ENCODE assay signal across 14 mouse cellular contexts in genomic region chr12:85123108-85123530, GRCm38 (mm10). TPM values are rescaled to one million over a fixed set of nuclear protein-coding genes. Genes with fewer than 3 reads are reported as not detected.
DNase-seq lines count a peak whose midpoint lies in the region; ATAC-seq and TF ChIP-seq lines count a peak whose summit lies in the region.
"Had no signal": no experiment of that assay in that cellular context is flagged by ENCODE, and none has a peak within 500 bp of the region (broad histone marks: within the 10 kb centered on the region; RNA-seq: fewer than 3 reads in every experiment).

No protein-coding gene starts in this region.

- peak overlapping the region; percentile 18; the same call in 1 of the 2 replicates for H3K27ac ChIP-seq in layer of hippocampus, adult 2 months
- no peak overlapping the region for H3K27ac ChIP-seq in cerebellum, adult 2 months (ENCODE audit: insufficient read depth, low read length)
- no peak overlapping the region for H3K27ac ChIP-seq in hindbrain, embryonic 10.5 days
- H3K27ac ChIP-seq: liver, embryonic 13.5 days had no signal

- WGBS in cerebellum, adult 2 months, result 90% methylated on average over 9 of the region's 9 CpGs
- 92% methylated on average over 9 of the region's 9 CpGs for WGBS in hindbrain, embryonic 10.5 days

- H3K27me3 ChIP-seq in cerebellum, adult 2 months (ENCODE audit: control insufficient read depth, insufficient read depth, low read length), result no peaks in the 10 kb centered on the region
- H3K27me3 ChIP-seq in hindbrain, embryonic 10.5 days (ENCODE audit: insufficient read depth, poor library complexity, severe bottlenecking), result no peaks in the 10 kb centered on the region
- H3K27me3 ChIP-seq: liver, embryonic 13.5 days had no signal

- no peak for DNase-seq in layer of hippocampus, adult 2 months (ENCODE audit: low spot score in 2 of 2)
- no peak for DNase-seq in layer of hippocampus, adult 9-11 months
- peak; percentile 66 for DNase-seq in T-cell, adult 2 months (ENCODE audit: low spot score)
- peak; percentile 81 for DNase-seq in thymus, postnatal 0 days (ENCODE audit: low spot score)
- no peak for DNase-seq in cerebellum, adult 2 months
- DNase-seq in adipocyte (ENCODE audit: low spot score), result no peak
- no peak for DNase-seq in hindbrain, embryonic 10.5 days (ENCODE audit: low spot score)
- DNase-seq: cerebellum, adult 18-20 months; kidney, adult 9 months; left cerebral cortex, postnatal 4 days; liver, embryonic 13.5 days had no signal

- no peak for TF ChIP-seq POLR2A in cerebellum, adult 2 months (IDR thresholded peaks at IDR 0.05; ENCODE audit: borderline replicate concordance, insufficient read depth, low read length)

- no peaks in the 10 kb centered on the region; the same call in 1 of the 2 replicates for H3K4me1 ChIP-seq in cerebellum, adult 2 months (ENCODE audit: control insufficient read depth, insufficient read depth, low read length)
- no peaks in the 10 kb centered on the region for H3K4me1 ChIP-seq in hindbrain, embryonic 10.5 days (replicated peaks)
- H3K4me1 ChIP-seq: liver, embryonic 13.5 days had no signal

- no peaks in the 10 kb centered on the region for H3K9me3 ChIP-seq in hindbrain, embryonic 10.5 days
- H3K9me3 ChIP-seq: liver, embryonic 13.5 days had no signal

- ATAC-seq in megakaryocyte, adult 5-6 weeks (ENCODE audit: poor library complexity, severe bottlenecking), result peak; percentile 85
- ATAC-seq: hindbrain, embryonic 16.5 days had no signal

- peaks cover 100% of the 10 kb centered on the region for H3K36me3 ChIP-seq in hindbrain, embryonic 10.5 days

- no peak for TF ChIP-seq CTCF in layer of hippocampus, adult 2 months (conservative IDR thresholded peaks at IDR 0.05)
- TF ChIP-seq CTCF in cerebellum, adult 2 months (IDR thresholded peaks at IDR 0.05; ENCODE audit: borderline replicate concordance, insufficient read depth, low read depth, low read length), result no peak

- no peak overlapping the region for H3K4me3 ChIP-seq in layer of hippocampus, adult 2 months
- no peak overlapping the region for H3K4me3 ChIP-seq in cerebellum, adult 2 months (replicated peaks; ENCODE audit: insufficient read depth, low read depth, low read length)
- no peak overlapping the region for H3K4me3 ChIP-seq in hindbrain, embryonic 10.5 days
- H3K4me3 ChIP-seq: erythroblast, embryonic 14.5 days; liver, embryonic 13.5 days had no signal

RNA-seq across cellular contexts. Expression of gene Dlst, which starts 12.5 kb away (rescaled TPM):
- total RNA-seq in layer of hippocampus, adult 2 months (2021), result 100 to 1,000 TPM; 145 to 155 TPM
- total RNA-seq in megakaryocyte, adult 5-6 weeks (2015), result 68.1 and 91.8 TPM in 2 replicates
- 166 and 175 TPM in 2 replicates for total RNA-seq in megakaryocyte, adult 5-6 weeks (2017)
- 83.0 and 89.1 TPM in 2 replicates for polyA plus RNA-seq in thymus, postnatal 0 days (2015; fragmentation: Nextera tagmentation; extraction: Ambion mirVana)
- polyA plus RNA-seq in cerebellum, adult 2 months (2012; rRNA removed), result 180 and 185 TPM in 2 replicates
- polyA plus RNA-seq in hindbrain, embryonic 10.5 days (2016; fragmentation: Nextera tagmentation; extraction: Ambion mirVana), result 101 and 109 TPM in 2 replicates

RNA-seq across cellular contexts. Expression of gene Prox2, which starts 12.6 kb away (rescaled TPM):
- 1 to 10 TPM; 2.0 to 2.2 TPM for total RNA-seq in layer of hippocampus, adult 2 months (2021)
- total RNA-seq in megakaryocyte, adult 5-6 weeks (2015), result 1.6 and 3.1 TPM in 2 replicates
- 2.0 and 6.0 TPM in 2 replicates for total RNA-seq in megakaryocyte, adult 5-6 weeks (2017)
- polyA plus RNA-seq in thymus, postnatal 0 days (2015; fragmentation: Nextera tagmentation; extraction: Ambion mirVana), result 3.8 and 4.3 TPM in 2 replicates
- 1.6 and 1.9 TPM in 2 replicates for polyA plus RNA-seq in cerebellum, adult 2 months (2012; rRNA removed)
- polyA plus RNA-seq in hindbrain, embryonic 10.5 days (2016; fragmentation: Nextera tagmentation; extraction: Ambion mirVana), result 3.8 and 4.7 TPM in 2 replicates

RNA-seq across cellular contexts. Expression of gene Rps6kl1, which starts 27.9 kb away (rescaled TPM):
- 10 to 100 TPM; 39.0 to 40.0 TPM for total RNA-seq in layer of hippocampus, adult 2 months (2021)
- total RNA-seq in megakaryocyte, adult 5-6 weeks (2015), result 0.04 TPM in 1 of 2 replicates, not detected in the other
- total RNA-seq in megakaryocyte, adult 5-6 weeks (2017), result 0.15 TPM in 1 of 2 replicates, not detected in the other
- polyA plus RNA-seq in thymus, postnatal 0 days (2015; fragmentation: Nextera tagmentation; extraction: Ambion mirVana), result 3.2 and 3.4 TPM in 2 replicates
- 35.2 and 36.5 TPM in 2 replicates for polyA plus RNA-seq in cerebellum, adult 2 months (2012; rRNA removed)
- polyA plus RNA-seq in hindbrain, embryonic 10.5 days (2016; fragmentation: Nextera tagmentation; extraction: Ambion mirVana), result 3.7 and 3.8 TPM in 2 replicates

RNA-seq across cellular contexts. Expression of gene Pgf, which starts 54.5 kb away (rescaled TPM):
- total RNA-seq in layer of hippocampus, adult 2 months (2021), result 1 to 10 TPM; 4.7 to 5.2 TPM
- 0.14 and 0.33 TPM in 2 replicates for total RNA-seq in megakaryocyte, adult 5-6 weeks (2015)
- total RNA-seq in megakaryocyte, adult 5-6 weeks (2017), result 0.18 TPM in 1 of 2 replicates, not detected in the other
- 2.0 and 2.7 TPM in 2 replicates for polyA plus RNA-seq in thymus, postnatal 0 days (2015; fragmentation: Nextera tagmentation; extraction: Ambion mirVana)
- polyA plus RNA-seq in cerebellum, adult 2 months (2012; rRNA removed), result 5.1 and 6.1 TPM in 2 replicates
- polyA plus RNA-seq in hindbrain, embryonic 10.5 days (2016; fragmentation: Nextera tagmentation; extraction: Ambion mirVana), result 5.8 and 8.0 TPM in 2 replicates
- polyA plus RNA-seq: erythroblast, embryonic 14.5 days had no signal

Comparison
In these comparisons a context has a peak if more than half of its experiments do, and no peak if none do; other contexts are left out.
1. DNase-seq: peak in T-cell, adult 2 months (single experiment) and thymus, postnatal 0 days (single experiment); none in layer of hippocampus, adult 2 months (0 of 2), layer of hippocampus, adult 9-11 months (single experiment), cerebellum, adult 2 months (0 of 2), adipocyte (single experiment) and hindbrain, embryonic 10.5 days (single experiment).